Mouse (Mus musculus) adrenal gland (tissue): ENCODE results near the gene Gm6169.
"Not testable (repeated sequence)": the region's sequence is repeated elsewhere in the genome, so short reads cannot be mapped to it uniquely, and the experiment has no call there.

Source experiments
- intact Hi-C: fragments of 180-260 bp; cut with DNase I; formaldehyde crosslinking; loops from one replicate; pipeline ENCODE4 v1.15.1; 2025
- long read RNA-seq, 2 experiments: library from polyadenylated mRNA; unstranded; transcript quantifications; one replicate each; pipeline ENCODE4 v2.0.0; 2020; ENCODE audit warnings: borderline replicate concordance in 1 of 2; ENCODE audit not compliant: insufficient replicate concordance in 1 of 2

The Gm6169 gene
- long read RNA-seq, experiment 1: 0 reads
- long read RNA-seq, experiment 2: 0 reads

GRCm38 (mm10) chr13:97099187-97099852 lies at the start of gene Gm6169:
Gm6169 (minus strand) TSS chr13:97099237.
- intact Hi-C loops: no loop called here

- intact Hi-C loops: no loop called here
Measured at GRCm38 (mm10) chr13:97145834-97146233, 46.8 kb upstream of the Gm6169 start.

GRCm38 (mm10) chr13:97142321-97142720 lies 43.3 kb upstream of the Gm6169 start:
- intact Hi-C loops: no loop called here

- intact Hi-C loops: not testable (repeated sequence)
Measured at GRCm38 (mm10) chr13:97138404-97138931, 39.4 kb upstream of the Gm6169 start.

GRCm38 (mm10) chr13:97137466-97138400 lies 38.7 kb upstream of the Gm6169 start, which contains the start of the genes Gfm2 and Nsa2:
Gfm2 (plus strand) TSS chr13:97137937.
Nsa2 (minus strand) TSS chr13:97137937.
- intact Hi-C loops: no loop called here

GRCm38 (mm10) chr13:97130413-97130812 lies 31.4 kb upstream of the Gm6169 start:
- intact Hi-C loops: not testable (repeated sequence)

GRCm38 (mm10) chr13:97129654-97130053 lies 30.6 kb upstream of the Gm6169 start:
- intact Hi-C loops: not testable (repeated sequence)

GRCm38 (mm10) chr13:97121341-97121740 lies 22.3 kb upstream of the Gm6169 start:
- intact Hi-C loops: no loop called here

GRCm38 (mm10) chr13:97109046-97109445 lies 10.0 kb upstream of the Gm6169 start:
- intact Hi-C loops: no loop called here

- intact Hi-C loops: not testable (repeated sequence)
Measured at GRCm38 (mm10) chr13:97107721-97108120, 8.7 kb upstream of the Gm6169 start.

GRCm38 (mm10) chr13:97104996-97105395 lies 6.0 kb upstream of the Gm6169 start:
- intact Hi-C loops: no loop called here

GRCm38 (mm10) chr13:97095726-97096125 lies 3.3 kb downstream of the Gm6169 start:
- intact Hi-C loops: no loop called here

- intact Hi-C loops: no loop called here
Measured at GRCm38 (mm10) chr13:97088183-97088582, 10.9 kb downstream of the Gm6169 start.

- intact Hi-C loops: no loop called here
Measured at GRCm38 (mm10) chr13:97087421-97087820, 11.6 kb downstream of the Gm6169 start.

- intact Hi-C loops: no loop called here
Measured at GRCm38 (mm10) chr13:97086316-97086715, 12.7 kb downstream of the Gm6169 start.

- intact Hi-C loops: no loop called here
Measured at GRCm38 (mm10) chr13:97082432-97082831, 16.6 kb downstream of the Gm6169 start.

- intact Hi-C loops: no loop called here
Measured at GRCm38 (mm10) chr13:97080615-97081014, 18.4 kb downstream of the Gm6169 start.

GRCm38 (mm10) chr13:97080201-97080600 lies 18.8 kb downstream of the Gm6169 start:
- intact Hi-C loops: no loop called here

- intact Hi-C loops: no loop called here
Measured at GRCm38 (mm10) chr13:97077556-97077955, 21.5 kb downstream of the Gm6169 start.

- intact Hi-C loops: no loop called here
Measured at GRCm38 (mm10) chr13:97073497-97073896, 25.5 kb downstream of the Gm6169 start.

GRCm38 (mm10) chr13:97071626-97072241 lies 27.3 kb downstream of the Gm6169 start:
- intact Hi-C loops: no loop called here
